Mouse (Mus musculus): ENCODE results near the gene Kntc1.

- TF ChIP-seq CTCF (IDR thresholded peaks at IDR 0.05) (no peak), EP300 (IDR thresholded peaks at IDR 0.05) (no peak)
These were observed 56.8 kb downstream of the Kntc1 start for GRCm38 (mm10) chr5:123806334-123806733.

All from lung, postnatal 0 days (tissue).